Mouse (Mus musculus) thymus, adult 18-20 months (tissue): ENCODE measurements at regions not wholly inside any gene's neighbourhood (a gene's known extent, or its start where the extent isn't known, plus 50 kb on each side); places are given as distances from the start of the nearest gene placed in this dataset.

Experiments used
- DNase-seq, 2 experiments: peaks; one replicate each; pipeline ENCODE4 v3.0.0; 2022; ENCODE audit warnings: mixed read lengths in 2 of 2

DNA sequence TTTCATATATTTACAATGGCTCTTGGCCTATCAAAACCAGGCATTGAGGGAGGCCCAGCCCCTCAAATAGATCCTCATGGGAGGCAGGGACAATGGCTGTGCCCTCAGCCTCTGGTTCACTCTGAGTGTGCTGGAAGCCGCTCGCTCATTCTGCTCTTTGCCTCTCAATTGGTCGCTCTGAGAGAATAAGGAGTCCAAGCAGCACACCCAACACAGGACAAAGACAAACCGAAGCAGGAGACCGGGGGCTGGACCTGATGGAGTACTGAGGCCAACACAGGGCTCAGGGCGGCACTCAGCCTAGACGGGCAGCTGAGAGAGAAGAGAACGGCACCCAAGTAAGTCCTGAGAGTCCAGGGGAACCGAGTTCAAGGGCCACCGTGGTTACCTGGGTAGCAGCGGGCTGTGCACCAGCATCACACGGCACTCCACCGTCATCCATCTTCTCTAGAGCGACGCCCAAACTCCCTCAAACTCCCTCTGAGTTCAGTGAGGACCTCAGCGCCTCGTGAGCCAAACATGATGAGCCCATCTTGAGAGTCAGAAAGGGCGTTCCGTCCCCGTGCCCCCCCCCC lies 145.8 kb downstream of the Setd4 start:
- no peak for DNase-seq

DNA sequence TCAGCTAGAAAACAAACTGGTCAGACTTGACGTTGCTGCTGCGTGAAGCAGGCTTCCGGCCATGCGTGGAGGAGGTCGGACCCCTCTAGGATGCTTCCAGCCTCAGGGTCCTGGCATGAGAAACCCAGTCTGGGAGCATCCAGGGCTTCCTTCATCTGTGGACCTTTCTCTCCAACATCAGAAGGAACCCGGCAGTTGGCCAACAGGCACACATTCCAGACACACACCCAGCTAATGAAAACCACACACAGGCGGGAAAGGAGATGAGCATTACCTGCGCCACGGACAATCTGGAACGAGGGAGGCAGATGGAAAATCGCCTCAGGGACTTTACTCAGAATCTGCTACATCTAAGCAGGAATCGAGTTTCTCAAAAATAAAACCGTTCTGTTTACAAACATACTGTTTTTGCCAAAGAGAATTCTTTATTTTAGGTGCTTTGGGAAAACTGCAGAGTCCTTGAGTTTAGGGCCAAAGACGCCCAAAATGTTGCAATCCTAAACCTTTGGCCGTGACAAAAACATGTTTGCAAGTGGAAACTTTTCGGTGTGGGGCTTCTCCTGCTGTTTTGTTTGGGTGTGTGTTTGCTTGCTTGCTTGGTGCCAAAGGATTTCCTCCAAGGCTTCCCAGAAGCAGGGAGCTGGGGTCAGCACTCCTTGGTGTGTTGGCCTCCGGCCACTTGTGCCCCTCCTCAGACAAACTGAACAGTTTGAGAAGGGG lies 147.0 kb downstream of the Setd4 start:
- no peak for DNase-seq

DNA sequence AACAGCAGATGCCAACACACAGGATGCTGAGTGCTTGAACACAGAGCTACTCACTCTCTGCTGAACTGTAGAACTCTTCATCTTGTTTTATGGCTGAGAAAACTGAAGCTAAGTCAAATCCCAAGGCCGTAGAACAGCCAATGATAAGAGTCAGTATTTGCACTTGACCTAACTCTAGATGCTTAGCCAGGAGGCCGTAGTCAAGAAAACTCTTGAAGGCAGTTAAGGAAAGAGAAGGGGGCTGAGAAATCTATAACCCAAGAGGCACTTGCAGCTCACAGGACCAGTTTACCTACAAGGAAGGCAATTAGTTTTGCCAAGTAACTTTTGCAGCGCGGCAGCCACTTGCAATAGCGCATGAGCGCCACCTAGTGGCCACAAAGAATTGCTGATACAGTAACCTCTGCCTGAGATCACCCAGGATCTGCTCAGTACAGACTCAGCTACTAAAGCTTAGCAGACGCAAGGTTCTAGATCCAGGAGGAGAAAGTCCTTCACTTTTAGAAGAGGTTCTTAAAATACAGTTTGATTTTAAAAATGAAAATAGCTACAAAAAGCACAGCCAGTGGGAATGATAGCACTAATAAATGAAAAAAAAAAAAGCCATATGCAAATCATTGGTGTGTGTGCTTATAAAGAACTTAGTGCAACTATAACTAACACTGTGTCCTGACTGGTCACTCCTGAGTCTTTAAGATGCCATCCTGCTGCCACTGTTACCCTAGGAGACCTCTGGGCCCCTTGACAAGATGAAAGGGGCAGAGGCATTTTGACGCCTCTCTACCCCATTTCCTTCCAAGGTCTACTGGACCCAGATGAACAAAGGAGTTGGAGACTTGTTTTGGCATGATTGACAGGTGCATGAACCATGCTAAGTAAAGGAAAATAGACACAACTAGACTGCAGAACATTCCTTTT lies 149.5 kb downstream of the Setd4 start:
- peak; percentile 49 to 55 for DNase-seq

DNA sequence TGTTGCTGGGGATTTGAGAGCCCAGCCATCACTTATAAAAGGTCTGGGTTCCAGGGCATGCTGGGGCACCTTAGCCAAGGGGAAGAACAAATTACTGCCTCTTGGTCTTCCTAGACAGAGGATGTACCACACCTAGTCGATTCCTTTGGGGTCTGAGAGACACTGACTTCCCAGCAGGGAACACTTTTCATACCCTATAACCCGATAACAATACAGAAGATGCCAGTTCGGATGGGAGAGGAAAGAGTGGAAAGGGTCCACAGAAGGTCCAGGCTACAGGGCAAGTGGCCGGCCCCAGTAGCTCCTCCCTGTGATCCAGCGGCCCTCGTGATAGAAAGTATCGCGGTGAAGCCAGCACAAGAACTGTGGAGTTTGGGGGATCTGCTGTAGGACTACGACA lies 150.8 kb downstream of the Setd4 start:
- no peak for DNase-seq

DNA sequence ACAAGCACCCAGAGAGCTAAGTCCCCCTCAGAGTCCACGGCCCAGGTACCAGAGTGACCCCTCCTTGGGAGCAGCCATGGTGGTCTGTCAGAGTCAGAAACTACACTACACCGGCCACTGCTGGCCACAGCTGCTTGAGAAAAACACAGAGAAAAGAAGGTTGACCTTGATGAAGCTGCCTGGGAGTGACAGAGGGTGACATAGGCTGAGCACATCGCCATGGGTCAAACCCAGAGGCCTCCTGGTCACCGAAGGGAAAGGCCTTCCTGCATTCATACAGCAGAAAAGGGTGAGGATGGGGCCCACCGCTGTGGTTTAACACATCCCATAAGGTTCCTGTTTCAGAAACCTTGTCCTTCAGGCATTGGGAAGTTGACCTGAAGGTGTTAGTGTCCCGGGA lies 153.0 kb downstream of the Setd4 start:
- no peak for DNase-seq

DNA sequence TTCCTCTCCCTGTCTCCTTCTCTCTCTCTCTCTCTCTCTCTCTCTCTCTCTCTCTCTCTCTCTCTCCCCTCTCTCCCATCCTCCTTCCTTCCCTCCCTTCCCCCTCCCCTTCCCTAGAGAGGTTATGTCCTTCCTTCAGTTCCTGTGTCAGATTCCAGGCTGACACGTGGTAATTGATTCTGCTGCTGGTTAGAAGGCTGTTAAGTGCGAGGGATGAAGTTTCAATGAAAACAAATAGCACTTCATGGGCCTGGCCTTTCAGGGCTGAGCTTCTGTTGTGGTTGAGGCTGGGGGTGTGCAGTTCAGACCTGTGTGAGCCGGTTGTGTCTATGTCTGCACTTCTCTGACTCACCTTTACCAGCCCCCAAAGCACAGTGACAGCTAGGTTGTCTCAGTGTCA lies 153.9 kb downstream of the Setd4 start:
- no peak for DNase-seq

DNA sequence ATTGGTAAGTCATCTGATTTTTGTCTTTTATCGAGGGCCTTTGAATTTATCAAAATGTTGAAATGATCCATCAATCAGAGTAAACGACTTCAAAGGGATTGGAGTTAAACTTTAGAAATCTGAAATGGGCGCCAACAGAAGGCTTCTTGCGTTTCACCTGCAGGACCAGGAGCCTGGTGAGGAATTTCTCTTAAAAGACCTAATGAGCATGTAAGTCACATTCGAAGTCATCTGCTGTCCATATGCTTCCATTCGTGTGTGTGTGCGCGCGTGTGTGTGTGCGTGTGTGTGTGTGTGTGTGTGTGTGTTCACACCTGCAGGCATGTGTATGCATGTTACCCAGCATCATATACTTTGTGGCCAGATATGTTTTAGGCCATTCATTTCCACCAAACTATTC lies 155.7 kb downstream of the Setd4 start:
- no peak for DNase-seq

DNA sequence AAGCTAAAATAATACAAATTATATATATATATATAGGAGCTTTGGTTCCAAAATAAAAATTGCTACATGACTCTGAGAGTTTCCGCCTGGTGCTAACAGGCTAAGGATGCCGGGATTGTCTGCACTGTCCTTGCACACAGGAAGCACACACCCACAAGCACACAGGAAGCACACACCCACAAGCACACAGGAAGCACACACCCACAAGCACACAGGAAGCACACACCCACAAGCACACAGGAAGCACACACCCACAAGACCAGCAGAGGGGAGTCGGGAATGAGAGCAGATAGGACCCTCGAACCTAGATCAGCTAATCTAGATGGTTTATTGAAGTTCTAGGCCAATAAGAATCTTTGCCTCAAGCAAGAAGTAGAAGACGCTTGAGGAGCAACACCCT lies 156.9 kb downstream of the Setd4 start:
- DNase-seq, result no peak

DNA sequence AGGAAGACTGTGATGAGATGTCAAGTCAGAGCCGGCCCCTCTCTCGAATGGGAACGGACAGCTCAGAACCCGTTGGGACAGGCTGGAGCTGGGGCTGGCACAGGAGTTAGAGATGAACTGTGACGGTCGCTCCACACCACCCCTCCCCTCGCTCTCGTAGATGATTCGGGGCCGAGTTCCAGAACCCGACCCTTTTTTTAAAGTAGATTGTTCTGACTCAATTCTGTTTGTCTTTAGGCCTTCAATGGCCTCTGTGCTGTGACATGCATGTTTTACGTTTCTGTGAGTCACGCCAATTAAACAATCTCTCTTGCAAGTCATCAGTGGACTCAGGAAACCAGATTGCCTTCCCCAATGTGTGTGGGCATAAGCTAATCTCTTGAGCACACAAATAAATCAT lies 157.7 kb downstream of the Setd4 start:
- no peak for DNase-seq

DNA sequence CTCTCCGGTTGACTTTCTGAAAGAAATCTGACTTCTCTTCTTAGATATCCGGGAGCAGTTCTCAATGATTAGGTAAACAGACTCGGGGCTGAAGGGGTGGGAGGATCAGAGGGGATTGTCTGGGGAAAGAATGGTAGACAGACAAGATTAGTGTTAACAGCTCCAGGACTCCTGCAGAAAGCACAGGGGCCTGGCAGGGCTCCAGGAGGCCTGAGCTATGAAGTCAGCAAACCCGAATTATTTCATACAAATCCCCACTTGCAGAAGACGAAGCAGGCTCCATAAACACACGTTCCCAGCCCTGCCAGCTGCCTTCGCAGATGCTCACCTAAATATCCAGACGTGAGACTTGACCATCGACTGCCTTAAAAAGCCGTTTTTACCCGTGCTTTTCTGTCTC lies 161.0 kb downstream of the Setd4 start:
- no peak for DNase-seq

DNA sequence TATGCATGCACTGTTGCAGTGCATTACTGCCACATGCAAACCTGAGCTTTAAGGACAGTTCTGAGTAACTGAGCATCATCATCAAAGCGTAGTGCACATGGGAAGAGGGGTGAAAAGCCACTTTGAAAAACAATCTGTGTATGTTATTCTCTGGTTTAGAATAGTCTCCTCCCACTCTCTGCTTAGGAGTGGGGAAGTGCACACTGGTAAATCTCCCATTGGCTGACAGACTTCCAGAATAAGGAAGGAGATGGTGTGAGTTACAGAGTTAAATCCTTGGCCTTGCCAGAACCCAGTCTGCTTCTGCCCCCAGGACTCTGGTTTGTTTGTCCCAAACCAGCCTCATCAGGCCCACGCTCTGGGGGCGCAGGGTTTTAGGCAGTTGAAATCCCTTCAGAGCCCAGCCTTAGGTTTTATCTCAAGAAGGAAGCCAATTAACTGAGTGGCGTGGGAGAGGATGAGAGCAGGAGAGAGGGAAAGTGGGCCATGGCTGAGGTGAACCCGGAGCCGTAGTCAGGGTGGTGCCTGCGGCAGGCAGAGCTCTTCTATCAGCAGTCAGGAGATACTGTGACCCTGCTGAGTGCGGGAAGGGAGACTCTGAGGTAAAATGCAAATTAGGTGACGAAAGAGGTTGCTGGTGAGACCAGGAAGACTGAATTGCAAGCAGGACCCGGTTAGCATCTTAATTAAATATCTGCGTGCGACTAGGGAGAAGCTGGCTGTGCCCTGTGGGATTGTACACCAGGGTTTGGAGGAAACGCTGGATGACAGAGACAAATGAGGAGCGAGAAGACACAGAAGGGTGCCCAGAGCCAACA lies 166.0 kb downstream of the Setd4 start:
- DNase-seq, result no peak

DNA sequence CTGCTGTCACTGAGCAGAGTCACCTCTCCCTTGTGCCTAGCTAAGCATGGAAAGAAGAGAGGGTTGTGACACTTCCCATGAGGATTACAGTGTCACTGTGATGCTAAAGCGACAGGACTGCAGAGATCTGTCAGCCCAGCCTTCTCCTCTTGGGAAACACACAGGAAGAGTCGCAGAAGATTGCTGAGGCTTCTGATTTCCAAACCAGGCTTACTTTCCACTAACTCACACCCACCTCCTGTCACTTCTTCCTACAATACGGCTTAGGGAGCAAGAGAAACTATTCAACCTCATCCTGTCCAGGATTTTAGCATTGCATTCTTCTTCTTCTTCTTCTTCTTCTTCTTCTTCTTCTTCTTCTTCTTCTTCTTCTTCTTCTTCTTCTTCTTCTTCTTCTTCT lies 167.1 kb downstream of the Setd4 start:
- DNase-seq, result no peak

DNA sequence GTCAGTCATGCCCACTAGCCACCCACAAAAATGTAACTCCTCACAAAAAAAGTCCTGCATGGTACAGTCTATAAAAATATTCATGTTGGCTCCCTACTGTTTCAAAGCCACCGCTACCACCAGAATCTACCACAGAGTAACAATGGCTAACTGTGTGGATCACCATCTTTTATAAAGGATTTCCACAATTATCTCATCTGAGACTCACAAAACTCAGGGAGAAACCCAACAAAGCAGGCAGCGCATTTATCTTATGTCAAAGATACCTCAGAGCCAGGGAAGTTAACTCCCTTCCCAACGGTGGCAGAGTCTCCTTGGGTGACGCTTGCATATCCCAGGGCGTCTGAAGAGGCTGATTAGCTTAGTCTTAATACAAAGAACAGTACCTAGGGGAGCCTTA lies 172.5 kb downstream of the Setd4 start:
- DNase-seq, result no peak

DNA sequence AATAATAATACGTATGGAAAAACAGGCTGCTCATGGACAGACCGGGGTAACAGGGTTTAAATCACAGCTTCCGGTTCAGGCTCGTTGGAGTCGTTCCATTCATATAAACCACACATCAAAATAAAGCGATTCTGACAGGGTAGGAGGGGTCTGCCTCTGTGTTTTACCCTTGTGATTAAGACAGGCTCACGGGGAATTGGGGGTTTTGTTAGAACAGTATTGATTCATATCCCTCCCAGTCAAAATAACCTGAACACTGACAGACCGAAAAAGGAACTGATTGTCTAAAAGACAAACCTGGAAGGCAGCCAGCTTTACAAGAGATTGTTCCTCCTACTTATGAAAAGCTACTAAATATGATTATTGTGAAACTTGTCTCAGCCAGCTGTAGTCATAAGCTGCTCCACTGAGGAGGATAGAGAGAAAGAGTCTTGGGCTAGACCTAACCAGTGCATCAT lies 174.5 kb downstream of the Setd4 start:
- DNase-seq, result no peak

DNA sequence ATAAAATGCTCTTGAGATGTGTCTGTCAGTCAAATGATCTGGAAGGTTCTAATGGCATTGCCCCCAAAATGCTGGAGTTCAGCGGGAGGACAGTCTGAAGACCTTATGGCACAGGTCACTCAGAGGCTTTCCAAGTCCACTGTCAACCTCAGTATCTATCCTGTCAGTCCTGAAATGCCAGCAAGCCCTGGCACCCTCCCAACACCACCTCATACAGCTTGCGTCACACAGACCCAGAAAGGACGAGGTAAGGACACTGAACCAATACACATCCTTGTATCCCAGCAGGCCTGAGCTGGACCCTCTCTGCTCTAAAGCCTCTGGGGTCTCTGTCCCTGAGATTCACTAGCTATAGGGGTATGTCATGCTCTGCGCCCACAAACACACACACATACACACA lies 176.6 kb downstream of the Setd4 start:
- no peak for DNase-seq

DNA sequence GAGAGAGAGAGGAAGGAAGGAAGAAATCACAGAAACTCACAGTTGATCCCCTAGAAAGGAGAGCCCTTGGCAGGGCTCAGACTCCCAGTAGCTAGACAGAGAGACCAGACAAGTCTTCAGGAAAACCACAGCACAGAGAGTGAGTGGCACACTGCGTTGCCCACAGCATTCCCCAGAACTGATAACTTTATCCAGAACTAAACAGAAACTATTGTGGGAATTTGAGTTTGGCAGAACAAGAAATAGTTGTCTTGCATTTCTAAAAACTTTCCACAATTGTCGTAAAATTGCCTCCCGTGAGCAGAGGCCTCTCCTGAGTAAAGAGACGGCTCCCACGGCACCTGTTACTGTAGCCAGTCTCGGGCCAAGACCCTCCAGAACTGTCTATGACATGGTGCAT lies 178.1 kb downstream of the Setd4 start:
- no peak for DNase-seq

DNA sequence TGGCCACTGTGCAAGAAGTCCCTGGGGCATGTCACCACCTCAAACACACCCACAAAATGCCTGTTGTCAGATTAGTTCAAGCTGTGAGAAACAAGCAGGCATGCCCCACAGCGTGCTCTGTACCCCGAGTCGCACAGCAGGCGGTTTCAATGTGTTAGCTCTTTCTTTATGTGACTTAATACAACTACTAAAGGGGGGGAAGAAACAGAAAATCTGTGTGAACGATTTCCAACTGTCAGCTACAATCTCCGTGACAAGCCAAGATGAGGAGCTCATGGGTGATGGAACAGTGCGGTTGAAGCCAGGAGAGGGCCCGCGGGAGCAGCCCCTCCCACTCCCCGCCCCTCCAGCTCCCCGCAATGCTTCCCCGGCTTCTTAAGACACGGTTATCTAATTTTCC lies 180.7 kb downstream of the Setd4 start:
- no peak for DNase-seq

DNA sequence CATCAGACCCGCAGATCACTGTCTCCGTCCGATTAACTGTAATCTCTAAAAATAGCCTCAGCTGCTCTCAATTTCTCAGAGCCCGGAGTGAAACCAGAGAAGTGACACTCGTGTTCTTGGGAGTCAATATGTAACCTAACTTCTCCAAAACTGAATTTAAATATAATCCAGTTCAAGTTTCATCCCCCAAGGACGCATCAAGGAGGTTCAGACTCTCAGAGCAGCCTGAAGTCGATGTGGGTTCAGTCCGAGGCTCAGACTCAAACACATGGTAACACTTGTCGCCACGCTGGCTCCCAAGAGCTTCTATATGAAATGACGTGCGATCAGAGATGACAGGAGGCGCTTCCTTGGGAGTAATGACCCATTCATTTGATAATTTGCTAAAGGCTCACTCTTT lies 181.6 kb downstream of the Setd4 start:
- DNase-seq, result no peak

DNA sequence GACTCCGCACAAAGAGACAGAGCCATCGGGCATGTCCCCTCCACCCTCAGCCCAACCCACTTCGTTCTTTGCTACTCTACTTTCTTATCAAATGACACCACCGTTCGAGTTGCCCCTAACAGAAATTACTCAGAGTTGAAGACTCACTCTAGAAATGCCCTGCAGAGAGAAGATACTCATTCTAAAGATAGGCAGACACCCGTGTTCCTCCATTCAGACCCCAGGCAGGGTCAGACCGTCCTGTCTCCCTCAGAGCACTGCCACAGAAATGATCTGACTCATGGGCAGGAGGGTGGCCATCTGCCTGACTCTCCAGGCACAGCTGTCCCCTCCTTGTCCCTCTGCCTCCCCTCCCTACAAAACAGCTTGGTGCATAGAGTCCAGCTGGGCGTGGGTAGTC lies 185.6 kb downstream of the Setd4 start:
- DNase-seq, result no peak

DNA sequence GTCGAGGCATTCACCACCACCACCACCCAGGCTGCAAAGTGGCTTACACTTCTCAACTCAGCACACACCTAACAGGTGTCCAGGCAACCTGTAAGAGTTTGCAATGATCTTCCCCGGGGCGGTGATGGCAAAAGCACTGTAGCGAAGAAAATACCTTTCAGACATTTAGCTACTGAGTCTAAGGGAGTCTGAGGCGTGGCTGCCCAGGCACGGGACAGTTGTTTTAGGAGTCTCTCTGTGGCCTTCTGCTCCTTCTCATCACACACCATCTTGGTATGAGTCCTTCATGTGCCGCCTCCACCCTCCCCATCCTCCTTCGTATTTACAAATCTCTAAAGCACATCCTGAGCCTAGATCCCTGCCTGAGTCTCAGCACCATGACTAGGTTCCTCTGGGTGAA lies 186.0 kb downstream of the Setd4 start:
- DNase-seq, result no peak

DNA sequence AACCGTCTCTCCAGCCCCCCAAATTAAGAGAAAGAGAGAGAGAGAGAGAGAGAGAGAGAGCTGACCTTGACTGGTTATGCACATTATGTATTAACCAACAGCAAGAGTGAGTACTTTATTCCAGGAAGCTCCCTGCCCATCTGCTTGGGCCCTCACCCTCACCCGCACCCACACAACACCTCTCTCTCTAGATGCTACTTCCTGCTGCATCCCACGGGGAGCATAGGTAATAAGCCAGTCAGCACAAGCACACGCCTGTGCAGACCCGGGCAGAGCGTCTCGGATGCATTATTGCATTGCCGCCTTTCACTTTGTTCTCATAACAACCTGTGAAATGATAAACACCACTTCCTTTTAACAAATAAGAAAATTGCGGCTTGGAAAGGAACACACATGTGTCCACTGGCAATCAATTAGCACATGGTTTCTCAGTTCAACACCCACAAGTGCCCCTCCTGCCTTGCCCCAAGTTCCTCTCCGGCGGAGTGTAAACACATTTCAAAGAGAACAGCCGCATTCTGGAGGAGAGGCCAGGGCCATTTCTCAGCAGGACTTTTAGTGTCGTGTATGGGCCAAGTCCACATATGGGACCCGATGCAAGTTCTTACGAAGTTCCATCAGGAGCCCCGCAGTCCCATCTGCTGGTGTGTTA lies 211.7 kb downstream of the Setd4 start:
- no peak for DNase-seq

DNA sequence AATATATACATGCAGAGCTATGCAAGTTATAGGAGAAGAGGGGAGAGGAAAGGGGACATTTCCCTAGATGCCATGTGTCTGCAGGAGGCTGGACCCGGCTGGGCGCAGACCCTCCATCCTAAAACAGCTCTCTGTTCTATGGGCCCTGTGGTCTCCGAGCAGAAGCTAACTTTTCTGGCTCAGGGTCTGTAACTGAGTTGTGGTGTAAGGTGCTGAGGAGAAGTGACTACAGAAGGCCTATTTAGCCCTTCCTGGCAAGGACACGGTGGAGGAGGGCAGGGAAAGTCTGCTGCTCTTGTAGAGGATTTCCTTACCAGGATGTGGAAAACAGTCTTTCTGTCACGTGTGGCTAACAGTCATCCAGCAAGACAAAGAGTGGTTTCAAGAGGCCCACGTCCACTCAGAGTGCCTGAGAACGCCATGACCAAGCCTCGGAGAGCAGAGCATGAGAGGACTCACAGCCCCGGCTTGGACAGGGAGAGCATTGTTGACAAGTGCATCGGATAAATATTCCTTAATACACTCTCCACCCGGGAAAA lies 216.2 kb downstream of the Setd4 start:
- no peak for DNase-seq
